Mouse (Mus musculus) neural tube, embryonic 15.5 days (tissue): ENCODE results near the gene Mfsd11. TPM values are rescaled to one million over a fixed set of nuclear protein-coding genes. Genes with fewer than 3 reads are reported as not detected.
"Not testable (repeated sequence)": the region's sequence is repeated elsewhere in the genome, so short reads cannot be mapped to it uniquely, and the experiment has no call there.

ENCODE experiments used
- ATAC-seq: fragments of 200-750 bp; cut with Nextera tagmentation; 2 replicates; pipeline ENCODE4 v1.8.0; 2017; ENCODE audit warnings: mild to moderate bottlenecking, moderate TSS enrichment, moderate library complexity; ENCODE audit not compliant: low FRiP score
- H3K27ac ChIP-seq: fragments of 300-500 bp; sonication (generic); replicated peaks from 2 replicates; pipeline ENCODE4 v1.5.1; 2015; ENCODE audit warnings: mild to moderate bottlenecking, inconsistent platforms
- H3K27me3 ChIP-seq: fragments of 300-500 bp; sonication (generic); replicated peaks from 2 replicates; pipeline ENCODE4 v1.6.1; 2015; ENCODE audit warnings: inconsistent platforms
- H3K36me3 ChIP-seq: fragments of 300-500 bp; sonication (generic); 2 replicates; pipeline ENCODE4 v1.6.1; 2015; ENCODE audit warnings: inconsistent platforms
- H3K4me1 ChIP-seq: fragments of 300-500 bp; sonication (generic); 2 replicates; pipeline ENCODE4 v1.6.1; 2015; ENCODE audit warnings: inconsistent platforms
- H3K4me2 ChIP-seq: fragments of 300-500 bp; sonication (generic); 2 replicates; pipeline ENCODE4 v1.6.1; 2015; ENCODE audit warnings: inconsistent platforms, mild to moderate bottlenecking, moderate library complexity
- H3K4me3 ChIP-seq: fragments of 300-500 bp; sonication (generic); replicated peaks from 2 replicates; pipeline ENCODE4 v1.5.1; 2015; ENCODE audit warnings: mild to moderate bottlenecking, inconsistent platforms
- H3K9ac ChIP-seq: fragments of 300-500 bp; sonication (generic); replicated peaks from 2 replicates; pipeline ENCODE4 v1.6.1; 2015; ENCODE audit warnings: mild to moderate bottlenecking, inconsistent platforms
- H3K9me3 ChIP-seq: fragments of 300-500 bp; sonication (generic); replicated peaks from 2 replicates; pipeline ENCODE4 v1.6.1; 2016; ENCODE audit warnings: inconsistent platforms
- WGBS: fragments of 180-500 bp; shearing (Covaris S2); methylation state at CpG from one replicate; pipeline ENCODE4 v1.1.7; 2015; ENCODE audit warnings: mixed read lengths; 5-methylcytosine and 5-hydroxymethylcytosine counted together
- polyA plus RNA-seq: library from polyadenylated mRNA; unstranded; fragments of >200 nt; fragmentation: Nextera tagmentation; extraction: Ambion mirVana; gene quantifications from 2 replicates; pipeline ENCODE4 v1.2.1, GENCODE M21; 2015

The Mfsd11 gene
- polyA plus RNA-seq, 1 experiment from 2014 or later: 51.6 TPM

DNA sequence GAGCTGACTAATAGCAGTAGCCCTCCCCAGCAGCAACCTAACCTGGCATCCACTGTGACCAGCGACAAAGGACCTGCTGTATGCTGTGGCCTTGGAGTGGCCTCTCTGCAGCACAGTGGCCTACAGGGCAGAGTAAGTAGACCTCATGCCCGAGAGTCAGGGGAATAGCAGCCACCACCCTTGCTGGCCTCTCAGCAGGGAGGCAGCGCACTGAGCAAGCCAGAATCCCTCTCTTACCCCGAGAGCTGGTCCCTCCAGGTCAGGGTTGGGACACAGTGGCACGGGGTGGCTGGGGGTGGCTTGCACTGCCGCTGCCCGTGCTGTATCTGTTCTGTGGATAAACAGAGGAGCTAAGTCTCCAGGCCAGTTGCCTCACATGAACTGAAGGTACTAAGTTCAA lies 12.6 kb upstream of the Mfsd11 start:
- peak overlapping the region; percentile 9; the same call in 1 of the 2 replicates for H3K4me2 ChIP-seq
- H3K9ac ChIP-seq: no peak overlapping the region
- ATAC-seq: no peak
- H3K4me1 ChIP-seq: peaks cover 45% of the 10 kb centered on the region
- H3K27ac ChIP-seq: no peak overlapping the region
- no peaks in the 10 kb centered on the region for H3K27me3 ChIP-seq
- no peaks in the 10 kb centered on the region for H3K9me3 ChIP-seq
- peaks cover 60% of the 10 kb centered on the region for H3K36me3 ChIP-seq
- no peak overlapping the region for H3K4me3 ChIP-seq
- WGBS: 70% methylated on average over 7 of the region's 7 CpGs

DNA sequence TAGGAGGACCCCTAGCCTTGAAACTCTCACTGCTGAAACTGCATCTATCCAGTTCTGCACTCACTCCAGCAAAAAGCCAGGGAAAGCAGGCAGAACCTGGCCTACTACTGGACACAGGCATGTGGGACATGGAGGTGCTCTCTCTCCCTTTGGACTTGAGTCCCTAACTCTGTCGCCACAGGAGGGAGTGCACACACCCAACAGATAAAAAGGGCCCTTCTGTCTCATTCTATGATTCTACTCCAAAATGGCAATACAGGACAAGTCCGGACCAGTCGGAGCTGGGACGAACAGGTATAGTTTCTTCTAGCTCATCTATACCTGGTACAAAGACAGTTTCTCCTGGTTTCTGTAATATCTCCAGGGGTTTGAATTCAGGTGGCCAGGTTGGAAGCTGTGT lies 11.5 kb upstream of the Mfsd11 start:
- Histone ChIP-seq H3K4me3 (peak overlapping the region; percentile 8; the same call in 1 of the 2 replicates), H3K27me3 (no peaks in the 10 kb centered on the region)

DNA sequence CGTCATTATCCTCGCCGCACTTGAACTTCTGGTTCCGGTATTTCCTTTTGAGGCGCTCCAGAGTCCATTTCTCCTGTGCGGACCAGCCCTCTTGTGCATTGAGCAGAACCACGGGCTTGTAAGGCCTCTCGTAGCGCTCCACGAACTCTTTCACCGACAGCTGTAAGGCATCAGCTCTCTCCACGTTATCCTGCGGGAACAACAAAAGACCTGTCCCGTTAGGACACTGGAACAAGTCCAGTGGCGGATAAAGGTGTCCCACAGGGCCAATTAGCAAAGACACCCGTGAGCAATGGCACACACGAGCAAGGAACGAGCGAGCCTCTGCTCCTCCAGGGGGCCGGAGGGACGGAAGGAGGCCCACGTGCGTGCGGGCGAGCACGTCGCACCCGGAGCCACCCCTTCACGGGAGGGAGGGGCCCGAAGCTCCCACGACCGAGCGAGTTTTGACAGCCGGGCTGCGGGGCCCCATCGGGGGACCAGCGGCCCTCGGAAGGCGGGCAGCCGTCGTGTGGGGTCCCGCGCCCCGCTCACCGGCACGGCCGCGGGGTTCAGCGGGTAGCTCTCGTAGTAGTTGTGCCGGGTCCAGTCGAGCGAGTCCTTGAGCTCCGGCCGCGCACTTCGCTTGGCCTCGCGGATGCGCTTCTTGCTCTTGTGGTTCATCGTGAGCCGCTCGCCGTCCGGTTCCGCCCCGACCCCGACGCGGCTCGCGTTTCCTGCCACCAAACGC lies 9.5 kb upstream of the Mfsd11 start:
- H3K9ac ChIP-seq: peak overlapping the region; percentile 87
- H3K4me3 ChIP-seq: peak overlapping the region; percentile 94
- under 1% methylated on average over 72 of the region's 73 CpGs for WGBS
- peaks cover 31% of the 10 kb centered on the region for H3K36me3 ChIP-seq
- H3K27me3 ChIP-seq: no peaks in the 10 kb centered on the region
- ATAC-seq: peak; percentile 82
- peak overlapping the region; percentile 99 for H3K27ac ChIP-seq
- H3K4me2 ChIP-seq: peak overlapping the region; percentile 80
- no peaks in the 10 kb centered on the region for H3K9me3 ChIP-seq
- peaks cover 46% of the 10 kb centered on the region for H3K4me1 ChIP-seq

More for the DNA sequence above, 11.5 kb upstream of the Mfsd11 start:
- H3K27ac ChIP-seq: no peak overlapping the region
- H3K36me3 ChIP-seq: peaks cover 49% of the 10 kb centered on the region
- 89% methylated on average over 4 of the region's 4 CpGs for WGBS
- H3K4me2 ChIP-seq: peak overlapping the region; percentile 80
- ATAC-seq: no peak
- H3K4me1 ChIP-seq: peaks cover 46% of the 10 kb centered on the region
- no peaks in the 10 kb centered on the region for H3K9me3 ChIP-seq
- peak overlapping the region; percentile 35 for H3K9ac ChIP-seq

DNA sequence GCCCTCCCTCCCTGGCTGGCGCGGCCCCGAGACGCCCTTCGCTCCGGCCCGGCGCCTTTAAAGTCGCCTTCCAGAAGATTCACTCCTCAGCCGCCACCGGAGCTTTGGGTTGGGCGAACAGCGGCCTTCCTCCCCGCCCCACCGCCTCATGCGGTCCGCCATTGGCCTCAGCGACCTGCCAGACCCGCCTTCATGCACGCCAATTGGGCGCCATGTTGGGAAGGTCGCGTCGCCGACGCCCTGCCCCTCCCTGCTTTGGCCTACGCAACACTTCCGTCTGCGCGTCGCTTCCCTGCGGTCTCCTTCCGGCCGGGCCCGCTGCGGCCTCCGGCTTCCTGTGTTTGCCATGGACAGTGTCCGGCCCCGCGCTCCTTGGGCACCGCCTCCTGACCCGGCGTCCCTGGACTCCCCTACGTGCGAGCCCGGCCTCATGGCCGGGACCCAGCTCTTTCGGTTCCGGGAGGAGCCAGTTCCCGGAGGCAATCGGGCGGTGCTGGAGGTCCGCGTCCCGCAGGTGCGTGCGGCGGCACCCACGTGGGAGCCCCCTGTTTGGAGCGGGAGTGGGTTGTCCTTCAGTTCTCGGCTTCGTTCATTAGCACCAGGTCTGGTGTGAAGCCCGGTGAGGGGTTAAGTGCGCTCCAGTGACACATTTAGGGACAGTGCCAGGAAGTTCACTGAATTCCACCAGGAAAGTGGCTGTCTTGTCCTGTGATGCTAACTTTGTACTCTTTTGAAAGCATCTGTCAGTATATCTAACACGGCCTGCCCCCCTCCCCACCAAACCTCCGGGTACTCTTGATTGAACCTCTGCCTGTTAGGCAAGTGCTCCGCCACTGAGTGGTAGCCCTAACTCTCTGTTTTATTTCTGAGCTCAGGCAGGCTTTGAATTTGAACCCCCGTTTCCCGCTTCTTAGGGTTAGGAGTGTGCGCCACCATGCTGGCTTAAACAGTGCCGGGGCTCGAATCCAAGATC lies 8.7 kb upstream of the Mfsd11 start, which contains the start of the genes Mettl23 and Jmjd6:
Mettl23 (plus strand) TSS at position 18 of the 973 bp plus-strand sequence.
Jmjd6 (minus strand) TSS at position 189 of the 973 bp plus-strand sequence.
- Histone ChIP-seq H3K27ac (peak within 1 kb of the TSS; percentile 99), H3K9me3 (no peaks in the 10 kb centered on the region)
- under 1% methylated on average over 72 of the region's 72 CpGs for WGBS

DNA sequence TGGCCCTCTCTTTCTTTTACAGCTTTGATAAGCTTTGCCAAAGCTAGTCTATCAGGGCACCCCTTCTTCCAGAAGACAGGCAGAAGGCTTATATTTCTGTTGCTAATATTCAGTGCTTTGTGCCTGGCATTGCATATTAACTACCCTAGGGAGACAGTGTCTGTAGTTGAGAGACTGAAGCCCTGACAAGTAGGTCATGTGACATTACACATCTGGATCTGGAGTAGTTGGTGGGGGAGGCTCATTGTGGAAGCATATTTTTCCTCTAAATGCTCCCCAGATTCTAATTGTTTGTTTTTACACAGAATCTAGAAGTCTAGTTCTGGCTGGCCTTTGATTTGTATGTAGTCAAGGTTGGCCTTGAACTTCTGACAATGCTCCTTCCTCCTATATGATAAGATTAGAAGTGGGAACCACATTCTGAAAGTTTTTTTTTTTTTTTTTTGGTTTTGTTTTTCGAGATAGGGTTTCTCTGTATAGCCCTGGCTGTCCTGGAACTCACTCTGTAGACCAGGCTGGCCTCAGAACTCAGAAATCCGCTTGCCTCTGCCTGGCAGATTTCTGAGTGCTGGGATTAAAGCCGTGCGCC lies 5.6 kb upstream of the Mfsd11 start:
- Histone ChIP-seq H3K9me3 (no peaks in the 10 kb centered on the region), H3K27ac (no peak overlapping the region), H3K9ac (no peak overlapping the region; the same call in 1 of the 2 replicates), H3K4me3 (no peak overlapping the region), H3K4me2 (no peak overlapping the region), H3K27me3 (no peaks in the 10 kb centered on the region), H3K36me3 (peaks cover 22% of the 10 kb centered on the region), H3K4me1 (peaks cover 42% of the 10 kb centered on the region)
- WGBS: 86% methylated on average over 4 of the region's 4 CpGs
- no peak for ATAC-seq

More for the DNA sequence above, 8.7 kb upstream of the Mfsd11 start, which contains the start of the genes Mettl23 and Jmjd6:
- Histone ChIP-seq H3K4me1 (peaks cover 51% of the 10 kb centered on the region), H3K36me3 (peaks cover 30% of the 10 kb centered on the region), H3K4me2 (peak within 1 kb of the TSS; percentile 80), H3K27me3 (no peaks in the 10 kb centered on the region), H3K9ac (peak within 1 kb of the TSS; percentile 87), H3K4me3 (peak within 1 kb of the TSS; percentile 94)
- ATAC-seq: peak; percentile 96

DNA sequence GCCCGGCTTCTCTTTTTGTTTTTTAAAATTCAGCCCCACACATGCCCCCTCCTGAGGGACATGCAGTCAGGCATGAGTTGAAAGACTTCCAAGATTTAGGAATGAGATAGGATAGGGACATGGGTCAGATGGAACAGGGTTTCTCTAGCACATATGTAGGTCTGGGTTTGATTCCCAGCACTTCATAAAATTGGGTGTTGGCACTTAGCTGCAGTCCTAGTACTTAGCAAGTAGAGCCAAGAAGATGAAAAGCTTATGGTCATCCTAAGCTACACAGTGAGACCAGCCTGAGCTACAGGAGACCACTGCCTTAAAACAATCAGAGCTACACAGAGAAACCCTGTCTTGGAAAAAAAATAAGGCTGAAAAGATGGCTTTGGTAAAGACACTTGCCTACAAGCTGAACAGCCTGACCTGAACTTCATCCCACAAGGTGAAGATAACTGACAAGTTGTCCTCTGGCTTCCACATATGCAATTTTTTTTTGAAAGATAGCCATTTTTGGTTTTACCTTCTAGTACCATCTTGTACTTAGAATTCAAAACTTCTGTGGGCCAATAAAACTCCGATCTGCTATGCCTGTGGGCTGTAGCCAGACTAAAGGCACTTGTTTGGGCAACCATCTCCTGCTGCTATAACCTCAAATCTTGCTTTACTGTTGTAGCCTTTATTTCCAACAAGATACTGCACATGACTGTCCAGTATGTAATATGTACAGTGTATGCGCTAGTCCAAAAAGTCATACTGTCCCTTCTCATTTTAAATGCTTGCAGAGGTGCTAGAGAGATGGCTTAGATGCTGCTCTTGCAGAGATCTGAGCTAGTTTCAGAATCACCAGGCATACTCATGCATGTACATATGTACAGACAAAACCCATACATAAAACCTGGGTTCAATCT lies 4.8 kb upstream of the Mfsd11 start:
- no peak for ATAC-seq
- no peak overlapping the region for H3K4me2 ChIP-seq
- no peaks in the 10 kb centered on the region for H3K27me3 ChIP-seq
- H3K9me3 ChIP-seq: no peaks in the 10 kb centered on the region
- no peak overlapping the region for H3K9ac ChIP-seq
- peaks cover 35% of the 10 kb centered on the region for H3K4me1 ChIP-seq
- WGBS: 94% methylated on average over 3 of the region's 3 CpGs
- H3K4me3 ChIP-seq: no peak overlapping the region
- peaks cover 22% of the 10 kb centered on the region for H3K36me3 ChIP-seq
- no peak overlapping the region for H3K27ac ChIP-seq

DNA sequence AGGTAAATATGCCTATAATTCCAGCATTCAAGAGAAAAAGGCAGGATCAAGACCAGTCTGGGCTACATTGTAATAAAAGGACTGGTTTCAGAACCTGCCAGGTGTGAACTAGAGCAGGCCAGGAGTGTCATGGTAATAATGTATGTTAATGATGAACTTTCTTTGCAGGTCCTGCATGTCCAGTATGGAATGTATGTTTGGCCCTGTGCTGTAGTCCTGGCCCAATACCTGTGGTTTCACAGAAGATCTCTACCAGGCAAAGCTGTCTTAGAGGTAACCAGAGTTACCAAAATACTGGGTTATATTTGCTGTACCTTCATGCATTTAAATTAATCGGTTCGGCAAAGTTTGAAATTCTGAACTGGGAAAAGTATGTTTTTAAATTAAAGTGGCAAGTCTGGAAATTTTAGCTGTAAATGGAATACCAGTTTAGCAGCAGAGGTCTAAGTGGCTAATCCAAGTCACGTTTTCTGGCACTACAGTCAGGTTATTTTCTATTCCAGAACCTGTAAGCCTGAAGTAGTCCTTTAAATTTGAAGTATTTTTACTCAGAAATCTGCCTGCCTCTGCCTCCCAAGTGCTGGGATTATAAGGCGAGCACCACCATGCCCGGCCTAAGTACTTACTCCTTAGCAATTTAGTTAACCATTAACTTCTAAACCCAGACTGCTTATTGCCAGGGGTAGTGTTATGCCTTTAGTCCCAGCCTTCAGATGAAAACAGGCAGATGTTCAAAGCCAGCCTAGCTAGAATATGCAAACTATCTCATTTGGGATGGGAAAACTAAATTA lies 4.0 kb upstream of the Mfsd11 start:
- H3K27me3 ChIP-seq: no peaks in the 10 kb centered on the region
- H3K9ac ChIP-seq: no peak overlapping the region
- WGBS: 77% methylated on average over 5 of the region's 5 CpGs
- H3K36me3 ChIP-seq: peaks cover 22% of the 10 kb centered on the region
- H3K9me3 ChIP-seq: no peaks in the 10 kb centered on the region
- H3K4me2 ChIP-seq: no peak overlapping the region
- no peak overlapping the region for H3K27ac ChIP-seq
- ATAC-seq: no peak
- peaks cover 35% of the 10 kb centered on the region for H3K4me1 ChIP-seq
- no peak overlapping the region for H3K4me3 ChIP-seq

DNA sequence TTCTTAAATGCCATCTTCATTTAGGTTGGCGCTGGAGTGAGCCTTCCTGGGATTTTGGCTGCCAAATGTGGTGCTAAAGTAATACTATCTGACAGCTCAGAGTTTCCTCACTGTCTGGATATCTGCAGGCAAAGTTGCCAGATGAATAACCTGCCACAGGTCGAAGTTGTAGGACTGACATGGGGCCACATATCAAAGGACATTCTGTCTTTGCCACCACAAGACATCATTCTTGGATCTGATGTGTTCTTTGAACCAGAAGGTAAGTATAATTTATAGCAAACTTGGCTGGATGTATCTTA lies 3.4 kb upstream of the Mfsd11 start:
- peaks cover 22% of the 10 kb centered on the region for H3K36me3 ChIP-seq
- not testable (repeated sequence) for H3K27ac ChIP-seq, H3K4me2 ChIP-seq, H3K4me3 ChIP-seq, H3K9ac ChIP-seq, H3K27me3 ChIP-seq, ATAC-seq, H3K9me3 ChIP-seq
- peaks cover 32% of the 10 kb centered on the region for H3K4me1 ChIP-seq
- WGBS: 75% methylated on average over 2 of the region's 2 CpGs

DNA sequence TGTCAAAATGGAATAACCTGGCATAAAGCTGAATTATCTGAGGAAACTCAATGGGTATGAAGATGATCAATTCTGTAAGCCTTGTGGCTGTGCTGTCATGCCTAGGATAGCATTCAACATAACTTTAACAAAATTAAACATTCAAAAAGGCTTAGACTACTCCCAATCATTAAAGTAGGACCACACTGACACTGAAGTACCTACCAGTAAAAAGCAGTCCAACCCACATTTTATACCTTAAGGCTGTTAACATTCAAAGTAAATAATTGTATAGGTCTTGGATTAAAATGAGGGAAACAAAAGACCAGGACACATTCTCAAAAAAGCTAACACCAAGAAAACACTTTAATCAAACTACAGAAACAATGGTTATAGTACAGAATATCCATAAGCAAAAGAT lies 2.7 kb upstream of the Mfsd11 start:
- no peaks in the 10 kb centered on the region for H3K27me3 ChIP-seq
- H3K4me3 ChIP-seq: no peak overlapping the region
- no peaks in the 10 kb centered on the region for H3K9me3 ChIP-seq
- no peak for ATAC-seq
- H3K9ac ChIP-seq: no peak overlapping the region
- H3K27ac ChIP-seq: no peak overlapping the region
- peaks cover 22% of the 10 kb centered on the region for H3K36me3 ChIP-seq
- H3K4me2 ChIP-seq: no peak overlapping the region
- H3K4me1 ChIP-seq: peaks cover 31% of the 10 kb centered on the region

DNA sequence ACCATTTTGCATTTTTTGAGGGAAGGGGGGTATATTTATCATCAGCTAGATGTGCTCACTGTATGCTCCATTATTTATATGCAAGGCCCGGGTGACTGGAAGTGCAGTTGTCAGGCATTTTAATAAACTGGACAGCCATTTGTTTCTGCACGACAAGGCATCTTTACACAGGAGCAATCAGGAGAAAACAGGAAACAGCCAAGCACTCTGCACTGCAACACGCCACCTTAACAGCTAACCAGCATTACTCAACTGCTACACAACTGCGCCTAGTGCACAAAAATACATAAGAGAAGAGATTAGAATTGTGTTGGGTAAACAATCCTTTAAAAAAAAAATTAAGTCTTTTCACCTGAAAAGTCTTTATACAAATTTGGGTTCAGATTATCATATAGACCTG lies 2.2 kb upstream of the Mfsd11 start:
- Histone ChIP-seq H3K9ac (no peak overlapping the region), H3K9me3 (no peaks in the 10 kb centered on the region), H3K4me1 (peaks cover 34% of the 10 kb centered on the region), H3K4me3 (no peak overlapping the region), H3K4me2 (peak overlapping the region; percentile 81), H3K36me3 (peaks cover 22% of the 10 kb centered on the region), H3K27me3 (no peaks in the 10 kb centered on the region), H3K27ac (no peak overlapping the region)
- ATAC-seq: no peak
- WGBS: 53% methylated on average over 4 of the region's 4 CpGs
